Mouse (Mus musculus) forebrain, embryonic 14.5 days (tissue): ENCODE measurements at regions not wholly inside any gene's neighbourhood (a gene's known extent, or its start where the extent isn't known, plus 50 kb on each side); places are given as distances from the start of the nearest gene placed in this dataset. TPM values are rescaled to one million over a fixed set of nuclear protein-coding genes. Genes with fewer than 3 reads are reported as not detected.

Experiments used
- microRNA-seq: library from miRNA; unstranded; fragments of <30 nt; microRNA quantifications from one replicate; pipeline ENCODE4, GENCODE M21; 2016

Small RNA genes in the stretch of these regions (microRNA-seq; reads per million reads assigned to microRNA genes)
- gene Gm27883 = not detected
